Mouse (Mus musculus): ENCODE measurements around the gene Prss36. TPM values are rescaled to one million over a fixed set of nuclear protein-coding genes. Genes with fewer than 3 reads are reported as not detected.

The Prss36 gene
- polyA plus RNA-seq, 1 experiment from 2014 or later: 12.9 TPM

DNA sequence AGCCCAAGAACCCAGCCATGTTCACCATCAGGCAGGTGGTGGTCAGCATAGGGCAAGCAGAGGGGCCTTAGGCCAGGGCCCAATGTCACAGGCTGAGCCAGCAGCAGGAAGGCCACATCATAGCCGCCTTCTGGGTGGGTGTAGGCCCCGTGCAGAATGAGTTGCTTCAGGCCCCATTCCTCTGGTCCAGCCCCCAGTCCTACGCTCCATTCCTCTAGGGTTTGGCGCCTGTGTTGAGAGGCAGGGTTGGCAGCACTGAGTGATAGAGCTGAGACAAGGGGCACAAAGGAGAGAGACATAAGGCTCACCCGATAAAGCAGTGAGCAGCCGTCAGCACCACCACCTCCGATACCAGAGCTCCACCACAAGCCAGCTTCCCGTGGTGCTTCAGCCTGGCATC is 59.3 kb downstream of the Prss36 start:
- Histone ChIP-seq H3K4me2 (ENCODE audit: low read length) (no peak overlapping the region), H3K9ac (ENCODE audit: low read length) (no peak overlapping the region), H3K27me3 (replicated peaks; ENCODE audit: control insufficient read depth, insufficient read depth, low read length) (no peaks in the 10 kb centered on the region), H3K4me3 (ENCODE audit: low read depth, low read length) (no peak overlapping the region), H3K9me3 (replicated peaks; ENCODE audit: control insufficient read depth, low read length) (no peaks in the 10 kb centered on the region), H3K36me3 (ENCODE audit: control insufficient read depth, insufficient read depth, low read length) (peaks cover 88% of the 10 kb centered on the region), H3K27ac (ENCODE audit: low read depth, low read length) (no peak overlapping the region), H3K4me1 (ENCODE audit: control insufficient read depth, insufficient read depth, low read length) (peaks cover 2% of the 10 kb centered on the region; the same call in 1 of the 2 replicates)
- WGBS: 80% methylated on average over 8 of the region's 8 CpGs
- no peak for ATAC-seq
- DNase-seq (ENCODE audit: low spot score): no peak

DNA sequence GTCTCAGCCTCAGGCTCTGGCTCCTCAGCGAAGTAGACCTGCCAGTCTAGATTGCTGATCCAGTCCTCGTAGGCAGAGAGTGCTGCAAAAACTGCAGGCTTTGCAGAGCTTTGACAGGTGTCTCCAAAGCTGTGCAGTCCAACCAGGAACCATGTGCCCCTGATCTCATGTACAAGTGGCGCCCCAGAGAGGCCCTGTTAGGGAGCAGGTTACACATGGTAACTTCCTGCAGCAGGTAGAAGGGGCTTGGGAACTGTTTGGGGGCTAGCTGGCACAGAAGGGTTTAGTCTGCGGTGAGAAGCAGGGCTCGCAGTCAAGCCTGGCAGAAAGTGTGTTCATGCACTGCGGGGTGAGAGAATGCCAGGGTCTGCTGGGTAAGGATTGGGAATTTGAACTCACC is 60.0 kb downstream of the Prss36 start:
- Histone ChIP-seq H3K27me3 (replicated peaks; ENCODE audit: control insufficient read depth, insufficient read depth, low read length) (no peaks in the 10 kb centered on the region), H3K4me3 (ENCODE audit: low read depth, low read length) (no peak overlapping the region), H3K4me1 (ENCODE audit: control insufficient read depth, insufficient read depth, low read length) (peaks cover 2% of the 10 kb centered on the region; the same call in 1 of the 2 replicates), H3K27ac (ENCODE audit: low read depth, low read length) (no peak overlapping the region), H3K9me3 (replicated peaks; ENCODE audit: control insufficient read depth, low read length) (no peaks in the 10 kb centered on the region), H3K36me3 (ENCODE audit: control insufficient read depth, insufficient read depth, low read length) (peaks cover 95% of the 10 kb centered on the region), H3K4me2 (ENCODE audit: low read length) (no peak overlapping the region), H3K9ac (ENCODE audit: low read length) (no peak overlapping the region)
- 93% methylated on average over 6 of the region's 6 CpGs for WGBS
- ATAC-seq (no peak), DNase-seq (ENCODE audit: low spot score) (no peak)

DNA sequence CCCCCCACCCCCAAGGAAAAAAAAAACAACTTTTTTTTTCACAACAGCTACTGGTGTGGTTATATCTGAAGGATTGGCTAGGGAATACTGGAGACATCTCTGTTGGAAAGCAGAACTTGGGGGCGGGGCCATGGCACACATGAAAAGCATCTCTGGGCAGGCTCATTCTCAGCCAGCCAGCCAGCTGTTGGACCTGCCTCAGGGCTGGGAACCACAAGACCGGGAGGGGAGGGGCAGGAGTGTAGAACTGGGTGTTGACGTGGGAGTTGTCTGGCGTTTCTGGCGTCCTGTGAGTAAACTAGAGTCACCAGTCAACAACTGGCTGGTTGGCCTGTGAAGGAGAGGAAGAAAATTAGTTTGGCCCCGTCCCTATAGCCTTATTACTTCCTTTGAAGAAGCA is 60.6 kb downstream of the Prss36 start:
- Histone ChIP-seq H3K4me3 (ENCODE audit: low read depth, low read length) (no peak overlapping the region), H3K9ac (ENCODE audit: low read length) (no peak overlapping the region), H3K9me3 (replicated peaks; ENCODE audit: control insufficient read depth, low read length) (no peaks in the 10 kb centered on the region), H3K36me3 (ENCODE audit: control insufficient read depth, insufficient read depth, low read length) (peaks cover 98% of the 10 kb centered on the region), H3K4me1 (ENCODE audit: control insufficient read depth, insufficient read depth, low read length) (peaks cover 2% of the 10 kb centered on the region; the same call in 1 of the 2 replicates), H3K27me3 (replicated peaks; ENCODE audit: control insufficient read depth, insufficient read depth, low read length) (no peaks in the 10 kb centered on the region), H3K27ac (ENCODE audit: low read depth, low read length) (no peak overlapping the region), H3K4me2 (ENCODE audit: low read length) (no peak overlapping the region)
- DNase-seq (ENCODE audit: low spot score) (no peak), ATAC-seq (no peak)
- 78% methylated on average over 6 of the region's 6 CpGs for WGBS

Other genes starting within 250 kb of the Prss36 start
- 40.8 and 45.7 TPM in 2 replicates for gene Bcl7c, start 237.8 kb downstream of the Prss36 start, polyA plus RNA-seq (2014; fragmentation: Nextera tagmentation; extraction: Ambion mirVana)
- gene Ctf1, start 234.0 kb downstream of the Prss36 start, polyA plus RNA-seq (2014; fragmentation: Nextera tagmentation; extraction: Ambion mirVana): 5.3 and 5.9 TPM in 2 replicates
- gene Ctf2, start 214.6 kb downstream of the Prss36 start, polyA plus RNA-seq (2014; fragmentation: Nextera tagmentation; extraction: Ambion mirVana): 0.09 TPM in 1 of 2 replicates, not detected in the other
- 7.2 and 7.8 TPM in 2 replicates for gene Fbxl19, start 202.2 kb downstream of the Prss36 start, polyA plus RNA-seq (2014; fragmentation: Nextera tagmentation; extraction: Ambion mirVana)
- gene Orai3, start 176.9 kb downstream of the Prss36 start, polyA plus RNA-seq (2014; fragmentation: Nextera tagmentation; extraction: Ambion mirVana): 3.3 and 4.2 TPM in 2 replicates
- gene Setd1a, start 170.1 kb downstream of the Prss36 start, polyA plus RNA-seq (2014; fragmentation: Nextera tagmentation; extraction: Ambion mirVana): 17.0 and 18.0 TPM in 2 replicates
- not detected in 2 replicates for gene Gm49388, start 161.1 kb downstream of the Prss36 start, polyA plus RNA-seq (2014; fragmentation: Nextera tagmentation; extraction: Ambion mirVana)
- 6.9 and 9.7 TPM in 2 replicates for gene Hsd3b7, start 146.1 kb downstream of the Prss36 start, polyA plus RNA-seq (2014; fragmentation: Nextera tagmentation; extraction: Ambion mirVana)
- 9.7 and 11.1 TPM in 2 replicates for gene Stx4a, start 122.4 kb downstream of the Prss36 start, polyA plus RNA-seq (2014; fragmentation: Nextera tagmentation; extraction: Ambion mirVana)
- gene Stx1b, start 122.2 kb downstream of the Prss36 start, polyA plus RNA-seq (2014; fragmentation: Nextera tagmentation; extraction: Ambion mirVana): 15.7 and 22.3 TPM in 2 replicates
- gene Zfp646, start 70.5 kb downstream of the Prss36 start, polyA plus RNA-seq (2014; fragmentation: Nextera tagmentation; extraction: Ambion mirVana): 12.0 and 16.8 TPM in 2 replicates
- gene Zfp668, start 69.9 kb downstream of the Prss36 start, polyA plus RNA-seq (2014; fragmentation: Nextera tagmentation; extraction: Ambion mirVana): 24.1 and 29.1 TPM in 2 replicates
- gene Prss53, start 55.8 kb downstream of the Prss36 start, polyA plus RNA-seq (2014; fragmentation: Nextera tagmentation; extraction: Ambion mirVana): 0.61 and 0.63 TPM in 2 replicates
- gene Gm21974, start 51.3 kb downstream of the Prss36 start, polyA plus RNA-seq (2014; fragmentation: Nextera tagmentation; extraction: Ambion mirVana): not detected in 2 replicates
- gene Vkorc1, start 51.1 kb downstream of the Prss36 start, polyA plus RNA-seq (2014; fragmentation: Nextera tagmentation; extraction: Ambion mirVana): 61.5 and 69.9 TPM in 2 replicates
- 108 and 131 TPM in 2 replicates for gene Bckdk, start 42.6 kb downstream of the Prss36 start, polyA plus RNA-seq (2014; fragmentation: Nextera tagmentation; extraction: Ambion mirVana)
- 51.1 and 56.7 TPM in 2 replicates for gene Kat8, start 34.2 kb downstream of the Prss36 start, polyA plus RNA-seq (2014; fragmentation: Nextera tagmentation; extraction: Ambion mirVana)
- 0.17 TPM in 1 of 2 replicates, not detected in the other for gene Prss8, start 16.6 kb downstream of the Prss36 start, polyA plus RNA-seq (2014; fragmentation: Nextera tagmentation; extraction: Ambion mirVana)
- 55.9 and 60.1 TPM in 2 replicates for gene Fus, start 20.7 kb upstream of the Prss36 start, polyA plus RNA-seq (2014; fragmentation: Nextera tagmentation; extraction: Ambion mirVana)
- gene Pycard, start 47.1 kb upstream of the Prss36 start, polyA plus RNA-seq (2014; fragmentation: Nextera tagmentation; extraction: Ambion mirVana): 7.1 and 11.5 TPM in 2 replicates
- gene Trim72, start 57.2 kb upstream of the Prss36 start, polyA plus RNA-seq (2014; fragmentation: Nextera tagmentation; extraction: Ambion mirVana): not detected in 2 replicates
- 0.22 and 0.41 TPM in 2 replicates for gene Itgam, start 115.9 kb upstream of the Prss36 start, polyA plus RNA-seq (2014; fragmentation: Nextera tagmentation; extraction: Ambion mirVana)
- gene Gm49368, start 116.0 kb upstream of the Prss36 start, polyA plus RNA-seq (2014; fragmentation: Nextera tagmentation; extraction: Ambion mirVana): not detected in 2 replicates
- 0.06 TPM in 1 of 2 replicates, not detected in the other for gene Itgax, start 182.8 kb upstream of the Prss36 start, polyA plus RNA-seq (2014; fragmentation: Nextera tagmentation; extraction: Ambion mirVana)
- gene Itgad, start 207.7 kb upstream of the Prss36 start, polyA plus RNA-seq (2014; fragmentation: Nextera tagmentation; extraction: Ambion mirVana): not detected in 2 replicates

All from forebrain, embryonic 14.5 days (tissue).